Mouse (Mus musculus) kidney, adult 8-10 months (tissue): ENCODE data around the gene Prrc2c.
"Not testable (repeated sequence)": the region's sequence is repeated elsewhere in the genome, so short reads cannot be mapped to it uniquely, and the experiment has no call there.

ENCODE experiments used
- DNase-seq, 2 experiments: peaks; one replicate each; pipeline ENCODE4 v3.0.0; 2022

The Prrc2c gene

DNA sequence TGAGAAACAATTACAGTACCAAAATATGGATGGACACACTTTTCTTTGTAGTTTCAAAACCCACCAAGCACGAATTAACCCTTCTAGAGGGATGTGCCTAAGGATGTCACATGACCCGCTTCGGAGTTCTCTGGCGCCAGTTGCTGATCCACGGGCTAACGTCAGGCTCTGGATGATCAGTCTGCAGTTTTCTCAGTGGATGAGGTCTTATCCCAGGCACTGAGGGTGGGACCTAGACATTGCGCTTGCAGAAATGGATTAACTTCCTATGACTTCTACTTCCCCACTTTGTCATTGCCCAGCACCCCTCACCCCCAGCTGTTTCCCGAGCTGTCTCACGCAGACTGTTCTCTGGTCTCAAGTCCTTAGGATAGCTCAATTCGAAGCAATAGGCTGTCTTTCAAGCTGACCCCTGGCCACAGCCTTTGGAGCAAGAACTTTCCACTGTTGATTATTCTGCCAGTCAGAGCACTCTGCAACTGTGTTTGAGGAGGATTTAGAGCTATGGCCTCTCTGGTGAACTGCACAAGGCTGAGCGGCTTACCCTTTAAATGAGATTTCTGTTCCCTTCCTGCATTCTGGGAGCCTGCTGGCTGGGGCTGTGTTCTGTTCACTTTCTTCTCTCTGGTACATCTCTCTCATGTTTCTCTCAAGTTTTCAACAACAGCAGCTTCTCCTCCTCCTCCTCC lies 74.7 kb downstream of the Prrc2c start:
- no peak for DNase-seq

DNA sequence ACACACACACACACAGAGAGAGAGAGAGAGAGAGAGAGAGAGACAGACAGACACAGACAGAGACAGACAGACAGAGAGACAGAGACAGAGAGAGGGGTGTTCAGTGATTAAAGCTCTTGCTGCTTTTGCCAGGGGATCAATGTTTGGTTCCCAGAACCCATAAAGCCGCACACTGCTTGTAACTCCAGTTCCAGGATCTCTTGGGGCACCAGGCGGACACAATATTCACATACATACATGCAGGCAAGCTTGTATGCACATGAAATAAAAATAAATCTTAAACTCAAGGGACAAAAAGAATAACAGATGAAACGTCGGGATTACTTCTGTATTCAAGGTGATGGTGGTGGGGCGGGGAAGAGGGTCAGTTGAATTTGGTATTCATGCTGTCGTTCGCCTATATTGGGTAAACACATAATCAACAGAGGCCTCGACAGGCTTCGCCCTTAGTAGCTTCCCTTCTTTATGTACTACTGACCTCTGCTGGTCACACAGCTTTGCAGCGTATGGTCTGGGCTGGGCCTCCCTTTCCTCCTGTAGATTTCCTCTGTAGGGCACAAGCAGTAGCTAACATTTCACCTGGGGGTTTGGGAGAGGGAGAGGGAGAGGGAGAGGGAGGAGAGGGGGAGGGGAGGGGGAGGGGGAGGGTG lies 75.4 kb downstream of the Prrc2c start:
- peak; percentile 61 to 79 for DNase-seq

DNA sequence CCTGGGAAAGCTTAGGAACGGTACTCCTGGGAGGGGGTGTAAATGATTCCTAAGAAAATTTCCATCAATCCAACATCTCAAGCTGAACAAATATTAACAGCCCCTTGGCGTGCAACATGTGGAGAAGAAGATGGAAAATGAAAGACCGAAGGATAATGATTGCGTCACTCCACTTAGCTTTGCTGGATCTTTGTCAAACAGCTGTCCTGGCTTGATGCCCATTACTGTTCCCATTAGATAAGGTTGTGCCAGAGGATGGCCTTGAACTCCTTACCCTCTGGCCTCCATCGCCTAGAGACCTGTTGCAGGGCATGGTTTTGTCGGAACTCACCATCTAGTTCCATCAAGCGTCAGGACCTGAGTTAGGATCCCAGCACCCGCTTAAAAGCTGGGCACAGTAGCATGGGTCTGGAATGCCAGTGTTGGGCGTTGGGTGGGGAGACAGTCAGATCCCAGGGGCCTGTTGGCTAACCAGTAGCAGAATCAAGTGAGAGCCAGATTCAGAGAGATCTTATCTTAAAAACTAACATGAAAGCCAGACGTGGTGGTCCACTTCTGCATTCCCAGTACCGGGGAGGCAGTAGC lies 80.0 kb downstream of the Prrc2c start:
- no peak for DNase-seq

DNA sequence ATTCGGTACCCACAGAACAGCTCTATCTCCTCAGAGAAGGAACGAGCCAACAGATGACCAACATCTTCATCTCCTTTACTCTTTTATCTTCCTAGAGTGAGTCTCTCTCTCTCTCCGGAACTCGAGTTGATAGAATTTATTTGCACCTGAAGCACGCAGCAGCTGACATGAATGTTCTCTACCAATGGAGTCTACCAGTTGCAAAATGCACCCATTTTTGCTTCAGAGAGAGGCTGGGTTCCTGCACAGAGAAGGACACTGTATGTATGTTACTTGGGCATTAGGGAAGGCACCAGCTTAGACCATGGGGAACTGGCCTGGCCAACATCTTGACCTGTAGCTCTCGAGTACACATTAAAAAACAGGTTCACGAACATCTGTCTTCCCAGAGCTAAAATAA lies 82.2 kb downstream of the Prrc2c start, which contains the start of gene Myocos:
Gene Myocos (minus strand): TSS at position 101 of the 400 bp plus-strand sequence.
- no peak for DNase-seq

DNA sequence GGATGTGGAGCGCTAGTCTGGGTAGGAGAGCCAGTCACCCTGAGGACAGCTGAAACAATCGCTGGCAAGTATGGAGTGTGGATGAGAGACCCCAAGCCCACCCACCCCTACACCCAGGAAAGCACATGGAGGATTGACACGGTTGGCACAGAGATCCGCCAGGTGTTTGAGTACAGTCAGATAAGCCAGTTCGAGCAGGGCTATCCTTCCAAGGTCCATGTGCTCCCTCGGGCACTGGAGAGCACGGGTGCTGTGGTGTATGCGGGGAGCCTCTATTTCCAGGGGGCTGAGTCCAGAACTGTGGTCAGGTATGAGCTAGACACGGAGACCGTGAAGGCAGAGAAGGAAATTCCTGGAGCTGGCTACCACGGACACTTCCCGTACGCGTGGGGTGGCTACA lies 91.9 kb downstream of the Prrc2c start:
- DNase-seq = no peak

DNA sequence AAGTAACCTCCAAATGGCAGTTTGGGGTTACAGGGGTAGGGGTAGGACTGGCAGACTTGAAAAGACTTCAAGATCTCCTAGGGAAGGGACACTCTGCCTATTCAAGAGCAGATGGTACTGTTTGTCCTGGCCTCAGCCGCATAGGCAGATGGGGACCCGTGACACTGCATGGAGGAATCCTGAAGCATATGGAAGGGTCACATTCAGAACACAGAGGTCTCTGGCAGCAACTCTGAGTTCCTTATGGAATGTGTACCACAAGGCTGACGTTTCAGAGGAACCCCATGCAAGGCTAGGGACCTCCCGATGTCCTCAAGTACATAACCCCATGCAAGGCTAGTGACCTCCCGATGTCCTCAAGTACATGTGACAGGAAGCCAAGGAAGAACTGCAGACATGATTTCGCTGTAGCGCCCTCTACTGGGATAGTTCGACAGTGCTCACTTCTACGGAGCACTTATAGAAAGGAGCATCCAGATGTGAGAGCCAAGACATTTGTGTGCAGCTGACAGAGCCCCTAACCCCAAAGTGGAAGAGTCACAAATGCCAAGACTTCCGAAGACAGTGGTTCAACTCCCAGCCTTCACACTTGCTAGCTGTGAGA lies 94.2 kb downstream of the Prrc2c start:
- no peak for DNase-seq

DNA sequence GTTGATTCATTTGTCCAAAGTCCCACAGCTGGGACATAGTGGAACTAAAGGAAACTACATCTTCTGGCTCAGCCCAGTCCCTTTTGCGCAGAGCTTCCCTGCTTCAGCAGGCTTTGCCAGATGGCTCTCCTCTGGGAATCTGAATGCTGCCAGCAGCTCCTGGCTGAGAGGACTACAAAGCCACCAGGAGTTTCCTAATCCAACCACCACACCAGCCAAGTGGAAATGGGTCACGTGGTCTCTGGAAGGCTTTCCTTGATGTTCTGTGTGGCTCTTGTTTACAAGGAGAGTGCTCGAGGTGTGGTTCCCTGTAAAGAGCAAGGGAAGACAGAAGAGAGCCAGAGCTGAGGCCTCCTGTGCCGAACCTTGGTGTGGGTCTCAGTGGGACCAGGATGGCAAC lies 96.6 kb downstream of the Prrc2c start:
- DNase-seq = peak; percentile 22 to 32

DNA sequence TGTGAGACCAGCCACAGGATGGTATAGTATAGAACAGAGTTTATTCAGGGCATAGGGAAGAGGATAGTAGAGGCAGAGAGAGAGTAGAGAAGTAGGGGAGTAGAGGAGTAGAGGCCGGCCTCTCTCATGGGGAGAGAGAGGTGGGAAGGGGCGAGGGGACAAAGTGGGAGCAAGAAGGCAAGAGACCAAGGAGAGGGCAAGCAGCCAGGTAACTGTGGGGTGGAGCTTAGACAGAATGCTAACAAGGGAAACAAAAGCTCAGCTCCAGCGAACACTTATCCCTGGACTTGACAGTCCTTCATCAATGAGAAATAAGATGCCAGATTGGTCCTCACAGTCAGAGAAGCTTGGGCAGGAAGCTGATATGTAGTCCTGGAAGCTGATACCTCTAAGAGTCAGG lies 97.8 kb downstream of the Prrc2c start:
- DNase-seq = no peak

DNA sequence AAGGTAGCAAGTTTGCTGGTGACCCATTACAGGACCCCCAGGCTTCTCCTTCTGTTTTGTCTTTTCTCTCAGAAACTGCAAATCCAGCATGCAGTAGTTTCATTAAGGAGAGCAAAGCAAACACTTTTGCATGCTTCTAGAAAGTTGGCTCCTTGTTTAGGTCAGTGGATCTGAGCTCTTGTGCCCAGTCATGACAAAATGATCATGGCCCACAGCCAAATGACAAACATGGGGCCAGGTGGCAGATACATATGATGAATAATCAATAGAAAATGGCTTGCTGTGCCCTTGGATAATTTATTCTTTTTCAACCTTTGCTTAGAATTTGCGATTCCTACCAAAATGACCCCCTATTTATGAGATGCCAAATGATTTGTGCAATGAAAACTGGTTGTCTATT lies 100.5 kb downstream of the Prrc2c start:
- no peak for DNase-seq

DNA sequence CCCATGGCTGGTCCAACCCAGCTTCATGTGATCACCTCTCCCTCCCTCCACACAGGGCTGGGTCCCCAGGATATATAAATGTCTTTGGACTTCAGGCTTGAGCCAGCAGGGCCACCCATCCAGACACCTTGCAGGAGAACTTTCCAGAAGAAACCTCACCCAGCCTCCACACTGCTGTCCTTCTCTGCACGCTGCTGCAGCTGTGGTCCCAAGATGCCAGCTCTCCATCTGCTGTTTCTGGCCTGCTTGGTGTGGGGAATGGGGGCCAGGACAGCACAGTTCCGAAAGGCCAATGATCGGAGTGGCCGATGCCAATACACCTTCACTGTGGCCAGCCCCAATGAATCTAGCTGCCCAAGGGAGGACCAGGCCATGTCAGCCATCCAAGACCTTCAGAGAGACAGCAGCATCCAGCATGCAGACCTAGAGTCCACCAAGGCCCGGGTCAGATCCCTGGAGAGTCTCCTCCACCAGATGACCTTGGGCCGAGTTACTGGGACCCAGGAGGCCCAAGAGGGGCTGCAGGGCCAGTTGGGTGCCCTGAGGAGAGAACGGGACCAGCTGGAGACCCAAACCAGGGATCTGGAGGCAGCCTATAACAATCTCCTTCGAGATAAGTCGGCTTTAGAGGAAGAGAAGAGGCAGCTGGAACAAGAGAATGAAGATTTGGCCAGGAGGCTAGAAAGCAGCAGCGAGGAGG lies 101.2 kb downstream of the Prrc2c start, which contains the start of gene Myoc:
Gene Myoc (plus strand): TSS at position 105 of the 700 bp plus-strand sequence.
- DNase-seq = no peak

DNA sequence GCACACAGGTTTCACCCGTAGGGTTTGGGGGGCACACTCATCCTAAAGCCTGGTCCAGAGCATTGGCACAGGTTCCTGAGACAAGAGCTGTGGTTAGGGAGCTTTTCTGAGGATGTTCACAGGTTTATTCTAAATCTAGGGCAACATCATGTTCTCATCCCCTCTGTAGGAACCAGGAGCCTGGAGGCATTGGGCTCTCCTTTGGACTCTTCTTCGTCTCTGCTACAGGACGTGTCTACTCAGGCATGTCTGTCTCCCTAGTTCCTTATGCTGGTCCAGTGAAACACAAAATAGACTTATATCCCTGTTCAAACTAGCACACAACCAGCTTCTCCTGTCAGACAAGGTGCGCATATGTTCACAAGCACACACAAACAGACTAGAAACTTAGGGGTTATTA lies 101.8 kb downstream of the Prrc2c start:
- no peak for DNase-seq

DNA sequence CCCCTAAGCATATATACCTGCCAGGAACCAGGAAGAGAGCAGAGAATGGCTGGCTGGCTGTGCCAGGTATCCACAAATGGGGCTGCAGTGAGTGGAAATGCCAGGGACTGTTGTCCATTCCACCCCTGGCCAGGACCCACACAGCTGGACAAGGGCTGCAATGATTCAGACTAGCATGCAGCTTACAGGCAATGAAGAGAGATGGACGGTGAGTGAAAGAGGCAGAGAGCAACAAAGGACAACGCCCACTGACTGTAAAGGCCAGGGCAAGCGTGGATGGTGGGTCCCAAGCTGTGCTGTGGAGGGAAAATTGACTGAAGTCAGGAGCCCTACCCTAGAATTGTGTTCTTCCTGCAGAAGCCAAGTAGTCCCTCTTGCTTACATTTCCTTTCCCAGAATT lies 103.8 kb downstream of the Prrc2c start:
- no peak for DNase-seq

DNA sequence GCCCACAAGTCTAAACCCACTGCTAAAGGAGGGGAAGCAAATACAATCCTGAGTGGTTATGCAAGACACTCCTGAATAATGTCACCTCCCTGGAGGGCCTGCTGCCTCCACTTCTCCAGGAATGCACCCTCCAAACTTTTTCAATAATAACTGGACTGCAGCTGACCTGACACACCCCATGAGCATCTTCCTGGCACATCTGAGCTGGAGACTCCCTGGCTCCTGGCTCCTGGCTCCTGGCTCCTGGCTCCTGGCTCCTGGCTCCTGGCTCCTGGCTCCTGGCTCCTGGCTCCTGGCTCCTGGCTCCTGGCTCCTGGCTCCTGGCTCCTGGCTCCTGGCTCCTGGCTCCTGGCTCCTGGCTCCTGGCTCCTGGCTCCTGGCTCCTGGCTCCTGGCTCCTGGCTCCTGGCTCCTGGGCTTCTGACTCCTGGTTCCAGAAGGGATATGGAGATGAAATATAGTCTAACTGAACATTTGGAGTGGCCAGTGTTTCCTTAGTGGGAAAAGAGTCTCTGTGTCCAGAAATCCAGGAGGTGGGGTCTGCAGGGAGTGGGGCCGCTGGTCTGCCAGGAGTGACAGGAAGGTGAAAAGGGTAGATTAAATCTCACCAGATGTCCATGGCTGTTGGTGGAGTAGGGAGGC lies 104.9 kb downstream of the Prrc2c start:
- peak in 1 of 2 experiments; percentile 9 for DNase-seq

DNA sequence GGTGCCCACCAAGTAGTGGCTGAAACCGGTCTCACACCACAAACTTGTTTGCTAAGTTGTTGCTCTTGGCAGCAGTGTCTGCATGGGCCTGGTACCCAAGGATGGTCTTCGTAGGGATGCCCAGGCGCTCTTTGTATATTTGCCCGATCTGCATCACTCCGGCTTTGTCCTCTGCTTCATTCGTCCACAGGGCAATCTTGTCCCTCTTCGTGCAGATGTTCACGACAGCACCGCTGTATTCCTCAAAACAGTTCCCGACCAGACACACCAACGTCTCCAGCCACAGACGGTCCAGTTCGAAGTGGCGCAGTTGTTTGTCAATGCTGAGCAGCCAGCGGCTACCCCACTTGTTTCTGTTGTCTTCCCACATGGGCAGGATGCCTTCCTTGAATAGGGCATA lies 112.0 kb downstream of the Prrc2c start:
- not testable (repeated sequence) for DNase-seq

DNA sequence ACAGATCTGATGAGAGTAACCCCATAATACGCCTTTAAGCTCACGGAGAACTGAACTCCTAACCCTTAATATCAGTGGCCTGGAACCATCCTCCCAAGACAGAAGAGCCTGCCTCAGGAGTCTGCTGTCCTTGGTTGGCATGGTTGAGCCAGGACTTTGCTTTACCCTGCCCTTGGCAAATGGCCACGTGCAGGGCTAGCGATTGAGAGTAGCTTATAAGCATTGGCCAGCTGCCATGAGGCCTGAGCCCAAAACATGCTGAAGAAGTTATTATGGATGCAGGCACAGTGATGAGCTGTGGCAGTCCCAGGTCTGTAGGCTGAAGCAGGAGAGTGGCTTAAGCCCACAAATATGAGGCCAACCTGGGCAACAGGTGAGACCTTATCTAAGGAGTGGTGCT lies 112.5 kb downstream of the Prrc2c start:
- DNase-seq = peak; percentile 32 to 38

DNA sequence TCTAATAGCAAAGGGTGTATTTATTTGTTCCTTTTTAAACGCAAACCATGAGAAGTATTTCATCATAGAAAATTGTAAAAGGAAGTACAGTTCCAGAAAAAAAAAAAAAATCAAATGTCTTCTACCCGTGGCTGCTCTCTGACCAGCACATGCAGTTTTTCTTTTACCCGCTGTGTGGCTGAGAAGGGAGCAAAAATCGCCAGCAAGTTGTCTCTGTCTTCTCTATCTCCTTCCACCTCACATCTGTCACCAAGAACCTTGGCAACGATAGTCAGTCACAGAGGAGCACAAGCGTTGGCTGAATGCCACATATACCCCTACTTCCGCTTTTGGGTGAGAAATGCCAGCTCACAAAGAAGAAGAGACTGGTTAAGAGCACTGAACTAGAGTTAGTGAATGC lies 115.1 kb downstream of the Prrc2c start:
- no peak for DNase-seq

DNA sequence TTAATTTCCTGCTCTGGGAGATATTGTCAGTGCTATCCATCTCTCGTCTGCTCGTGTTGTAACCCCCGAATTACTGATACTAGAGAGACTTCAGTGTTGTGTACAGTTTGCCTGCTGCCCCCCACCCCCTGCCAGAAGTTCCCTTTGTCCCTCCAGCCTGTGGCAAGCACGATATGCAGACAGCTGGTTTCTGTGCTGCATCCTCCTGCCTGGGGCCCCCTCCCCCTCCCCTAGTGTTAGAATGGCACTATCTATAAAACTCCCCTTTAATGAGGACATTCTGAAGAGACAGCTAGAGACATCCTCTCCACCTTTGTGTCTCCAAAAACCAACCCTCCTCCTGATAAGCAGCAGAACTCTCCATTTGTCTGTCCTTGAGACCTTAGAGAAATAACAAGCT lies 116.5 kb downstream of the Prrc2c start:
- no peak for DNase-seq
